Mouse (Mus musculus): ENCODE data around the gene Mptx2. TPM values are rescaled to one million over a fixed set of nuclear protein-coding genes. Genes with fewer than 3 reads are reported as not detected.
"Not testable (repeated sequence)": the region's sequence is repeated elsewhere in the genome, so short reads cannot be mapped to it uniquely, and the experiment has no call there.

Gene Mptx2
- total and polyA plus RNA-seq, 2 experiments from 2014 or later = not detected

- no peak for TF ChIP-seq EP300 (IDR thresholded peaks at IDR 0.05; ENCODE audit: low read depth)
- TF ChIP-seq CTCF (IDR thresholded peaks at IDR 0.05; ENCODE audit: low read depth) = no peak
- no peak overlapping the region for H3K4me3 ChIP-seq (ENCODE audit: low read depth, low read length)
- H3K36me3 ChIP-seq (replicated peaks; ENCODE audit: control insufficient read depth, insufficient read depth, low read length) = no peaks in the 10 kb centered on the region
- ATAC-seq (ENCODE audit: insufficient read depth, low read depth) (no peak), DNase-seq (ENCODE audit: low spot score) (no peak)
- H3K27ac ChIP-seq (ENCODE audit: low read depth) = no peak overlapping the region
- H3K27me3 ChIP-seq (ENCODE audit: control insufficient read depth, insufficient read depth, low read length) = no peaks in the 10 kb centered on the region
- no peak overlapping the region for H3K4me2 ChIP-seq (ENCODE audit: low read depth, low read length)
- no peak overlapping the region for H3K9ac ChIP-seq (replicated peaks; ENCODE audit: low read depth, low read length)
- no peaks in the 10 kb centered on the region for H3K4me1 ChIP-seq (ENCODE audit: control insufficient read depth, insufficient read depth)
- WGBS = 75% methylated on average over 3 of the region's 3 CpGs
- no peaks in the 10 kb centered on the region for H3K9me3 ChIP-seq (replicated peaks; ENCODE audit: control insufficient read depth, low read length)
Observed at GRCm38 (mm10) chr1:173249888-173250287, 27.7 kb downstream of the Mptx2 start.

GRCm38 (mm10) chr1:173237004-173237403 lies 40.6 kb downstream of the Mptx2 start:
- DNase-seq (ENCODE audit: low spot score); H3K36me3 ChIP-seq (replicated peaks; ENCODE audit: control insufficient read depth, insufficient read depth, low read length); H3K4me2 ChIP-seq (ENCODE audit: low read depth, low read length); H3K9me3 ChIP-seq (replicated peaks; ENCODE audit: control insufficient read depth, low read length); H3K27me3 ChIP-seq (ENCODE audit: control insufficient read depth, insufficient read depth, low read length); H3K27ac ChIP-seq (ENCODE audit: low read depth); ATAC-seq (ENCODE audit: insufficient read depth, low read depth); H3K9ac ChIP-seq (replicated peaks; ENCODE audit: low read depth, low read length); H3K4me3 ChIP-seq (ENCODE audit: low read depth, low read length); H3K4me1 ChIP-seq (ENCODE audit: control insufficient read depth, insufficient read depth): not testable (repeated sequence)
- WGBS = 63% methylated on average over 1 of the region's 1 CpGs

GRCm38 (mm10) chr1:173227081-173227480 lies 50.5 kb downstream of the Mptx2 start, which contains the start of gene Fcer1a:
TSS of gene Fcer1a (minus strand) at chr1:173227214.
- H3K4me3 ChIP-seq (ENCODE audit: low read depth, low read length) = no peak within 1 kb of the TSS
- no peak for ATAC-seq (ENCODE audit: insufficient read depth, low read depth)
- H3K4me2 ChIP-seq (ENCODE audit: low read depth, low read length) = no peak within 1 kb of the TSS
- H3K4me1 ChIP-seq (ENCODE audit: control insufficient read depth, insufficient read depth) = no peaks in the 10 kb centered on the region
- H3K27ac ChIP-seq (ENCODE audit: low read depth) = no peak within 1 kb of the TSS
- TF ChIP-seq EP300 (IDR thresholded peaks at IDR 0.05; ENCODE audit: low read depth) (no peak), CTCF (IDR thresholded peaks at IDR 0.05; ENCODE audit: low read depth) (no peak)
- no peak for DNase-seq (ENCODE audit: low spot score)
- no peaks in the 10 kb centered on the region for H3K36me3 ChIP-seq (replicated peaks; ENCODE audit: control insufficient read depth, insufficient read depth, low read length)
- H3K27me3 ChIP-seq (ENCODE audit: control insufficient read depth, insufficient read depth, low read length) = no peaks in the 10 kb centered on the region
- 61% methylated on average over 2 of the region's 2 CpGs for WGBS
- no peak within 1 kb of the TSS for H3K9ac ChIP-seq (replicated peaks; ENCODE audit: low read depth, low read length)
- H3K9me3 ChIP-seq (replicated peaks; ENCODE audit: control insufficient read depth, low read length) = no peaks in the 10 kb centered on the region

Other genes with a start within 250 kb of the Mptx2 start
- gene Olfr1408, start 140.4 kb downstream of the Mptx2 start, total RNA-seq (2014; rRNA removed; ENCODE audit: low replicate concordance) = not detected in 2 replicates
- gene Olfr1408, start 140.4 kb downstream of the Mptx2 start, polyA plus RNA-seq (2015; fragmentation: Nextera tagmentation; extraction: Ambion mirVana) = not detected in 2 replicates
- gene Olfr1406, start 87.1 kb downstream of the Mptx2 start, total RNA-seq (2014; rRNA removed; ENCODE audit: low replicate concordance) = not detected in 2 replicates
- not detected in 2 replicates for gene Olfr1406, start 87.1 kb downstream of the Mptx2 start, polyA plus RNA-seq (2015; fragmentation: Nextera tagmentation; extraction: Ambion mirVana)
- not detected in 2 replicates for gene Olfr218, start 80.0 kb downstream of the Mptx2 start, total RNA-seq (2014; rRNA removed; ENCODE audit: low replicate concordance)
- not detected in 2 replicates for gene Olfr218, start 80.0 kb downstream of the Mptx2 start, polyA plus RNA-seq (2015; fragmentation: Nextera tagmentation; extraction: Ambion mirVana)
- gene Olfr1404, start 65.4 kb downstream of the Mptx2 start, total RNA-seq (2014; rRNA removed; ENCODE audit: low replicate concordance) = not detected in 2 replicates
- gene Olfr1404, start 65.4 kb downstream of the Mptx2 start, polyA plus RNA-seq (2015; fragmentation: Nextera tagmentation; extraction: Ambion mirVana) = not detected in 2 replicates
- 0.38 TPM in 1 of 2 replicates, not detected in the other for gene Fcer1a, start 50.6 kb downstream of the Mptx2 start, total RNA-seq (2014; rRNA removed; ENCODE audit: low replicate concordance)
- gene Fcer1a, start 50.6 kb downstream of the Mptx2 start, polyA plus RNA-seq (2015; fragmentation: Nextera tagmentation; extraction: Ambion mirVana) = 0.89 TPM in 2 replicates
- not detected in 2 replicates for gene Olfr418, start 11.8 kb downstream of the Mptx2 start, total RNA-seq (2014; rRNA removed; ENCODE audit: low replicate concordance)
- gene Olfr418, start 11.8 kb downstream of the Mptx2 start, polyA plus RNA-seq (2015; fragmentation: Nextera tagmentation; extraction: Ambion mirVana) = not detected in 2 replicates
- 1.8 TPM in 1 of 2 replicates, not detected in the other for gene Ackr1, start 56.0 kb upstream of the Mptx2 start, total RNA-seq (2014; rRNA removed; ENCODE audit: low replicate concordance)
- gene Ackr1, start 56.0 kb upstream of the Mptx2 start, polyA plus RNA-seq (2015; fragmentation: Nextera tagmentation; extraction: Ambion mirVana) = 0.14 and 0.16 TPM in 2 replicates
- gene Aim2, start 73.1 kb upstream of the Mptx2 start, total RNA-seq (2014; rRNA removed; ENCODE audit: low replicate concordance) = 0.19 and 0.54 TPM in 2 replicates
- gene Aim2, start 73.1 kb upstream of the Mptx2 start, polyA plus RNA-seq (2015; fragmentation: Nextera tagmentation; extraction: Ambion mirVana) = 1.3 and 1.7 TPM in 2 replicates
- 0.35 and 1.1 TPM in 2 replicates for gene Cadm3, start 89.9 kb upstream of the Mptx2 start, total RNA-seq (2014; rRNA removed; ENCODE audit: low replicate concordance)
- 0.10 and 0.29 TPM in 2 replicates for gene Cadm3, start 89.9 kb upstream of the Mptx2 start, polyA plus RNA-seq (2015; fragmentation: Nextera tagmentation; extraction: Ambion mirVana)
- 0.04 and 0.27 TPM in 2 replicates for gene Ifi206, start 213.3 kb upstream of the Mptx2 start, total RNA-seq (2014; rRNA removed; ENCODE audit: low replicate concordance)
- 0.14 TPM in 2 replicates for gene Ifi206, start 213.3 kb upstream of the Mptx2 start, polyA plus RNA-seq (2015; fragmentation: Nextera tagmentation; extraction: Ambion mirVana)